Mouse (Mus musculus): ENCODE results near the gene Foxa3.
A peak's percentile ranks its signal among the peaks of the same experiment; 100 is the strongest.
"Not testable (repeated sequence)": the region's sequence is repeated elsewhere in the genome, so short reads cannot be mapped to it uniquely, and the experiment has no call there.

The Foxa3 gene

DNA sequence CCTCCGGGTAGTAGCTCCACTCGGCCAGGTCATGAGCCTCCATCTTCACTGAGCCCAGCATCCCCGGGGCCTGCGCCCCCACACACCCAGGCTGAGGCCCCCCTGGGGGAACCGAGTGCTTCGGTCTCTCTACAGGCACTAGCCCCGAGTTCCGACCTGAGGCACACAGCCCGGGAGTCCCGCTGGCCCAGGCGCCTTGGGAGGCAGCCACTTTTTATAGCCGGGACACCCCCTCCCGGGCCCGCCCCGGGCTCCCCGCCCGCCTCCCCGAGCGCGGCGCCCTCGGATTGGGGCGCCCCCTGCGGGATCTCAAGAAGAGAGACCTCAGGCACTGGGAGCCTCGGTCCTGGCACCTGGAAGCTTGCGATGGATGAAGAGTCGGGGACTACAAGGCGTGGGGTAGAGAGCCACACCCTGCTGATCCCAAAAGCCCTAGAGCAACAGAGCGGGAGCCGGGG, at the start of gene Foxa3:
Gene Foxa3 (minus strand): TSS at position 182 of the 458 bp plus-strand sequence.
- DNase-seq (ENCODE audit: low spot score in 2 of 2), result peak; percentile 44 to 47

DNA sequence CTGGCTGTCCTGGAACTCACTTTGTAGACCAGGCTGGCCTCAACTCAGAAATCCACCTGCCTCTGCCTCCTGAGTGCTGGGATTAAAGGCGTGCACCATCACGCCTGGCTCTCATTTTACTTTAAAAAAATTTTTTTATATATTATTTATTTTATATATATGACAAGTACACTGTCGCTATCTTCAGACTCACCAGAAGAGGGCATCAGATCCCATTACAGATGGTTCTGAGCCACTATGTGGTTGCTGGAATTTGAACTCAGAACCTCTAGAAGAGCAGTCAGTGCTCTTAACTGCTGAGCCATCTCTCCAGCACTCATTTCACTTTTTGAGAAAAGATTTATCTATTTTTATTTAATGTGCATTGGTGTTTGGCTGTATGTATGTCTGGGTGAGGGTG, 47.7 kb upstream of the Foxa3 start:
- not testable (repeated sequence) for DNase-seq (ENCODE audit: low spot score in 2 of 2)

DNA sequence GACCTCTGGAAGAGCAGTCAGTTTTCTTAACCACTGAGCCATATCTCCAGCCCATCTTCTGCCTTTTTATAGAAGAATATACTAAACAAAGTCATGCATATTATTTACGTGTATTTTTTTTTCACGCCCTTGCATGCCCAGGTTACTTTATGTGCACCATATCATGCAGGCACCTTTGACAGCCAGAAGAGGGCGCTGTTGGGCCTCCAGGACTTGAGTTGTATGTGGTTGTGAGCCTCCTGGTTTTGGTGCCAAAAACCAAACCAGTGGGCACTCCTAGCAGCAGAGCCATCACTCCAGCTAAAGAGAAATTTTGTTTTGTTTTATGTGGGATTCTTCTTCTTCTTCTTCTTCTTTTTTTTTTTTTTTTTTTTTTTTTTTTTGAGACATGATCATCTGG, 46.2 kb upstream of the Foxa3 start:
- no peak for DNase-seq (ENCODE audit: low spot score in 2 of 2)

DNA sequence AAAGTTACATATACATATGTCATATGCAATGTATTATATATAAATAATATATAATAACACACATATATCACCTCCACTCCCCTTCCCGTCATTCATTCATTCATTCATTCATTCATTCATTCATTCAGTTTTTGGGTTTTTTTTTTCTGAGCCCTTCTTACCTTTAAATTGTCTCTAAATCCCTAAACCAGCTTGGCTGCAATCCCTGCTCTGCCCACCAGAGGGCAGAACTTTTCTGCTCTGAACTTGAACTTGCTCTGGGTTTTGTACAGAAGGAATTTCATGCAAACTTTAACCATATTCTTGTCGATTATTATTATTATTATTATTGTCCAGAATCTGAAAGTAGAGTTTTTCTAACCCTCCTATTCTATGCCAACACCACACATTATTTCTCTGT, 45.4 kb upstream of the Foxa3 start:
- peak in 1 of 2 experiments; percentile 68 for DNase-seq (ENCODE audit: low spot score in 2 of 2)

DNA sequence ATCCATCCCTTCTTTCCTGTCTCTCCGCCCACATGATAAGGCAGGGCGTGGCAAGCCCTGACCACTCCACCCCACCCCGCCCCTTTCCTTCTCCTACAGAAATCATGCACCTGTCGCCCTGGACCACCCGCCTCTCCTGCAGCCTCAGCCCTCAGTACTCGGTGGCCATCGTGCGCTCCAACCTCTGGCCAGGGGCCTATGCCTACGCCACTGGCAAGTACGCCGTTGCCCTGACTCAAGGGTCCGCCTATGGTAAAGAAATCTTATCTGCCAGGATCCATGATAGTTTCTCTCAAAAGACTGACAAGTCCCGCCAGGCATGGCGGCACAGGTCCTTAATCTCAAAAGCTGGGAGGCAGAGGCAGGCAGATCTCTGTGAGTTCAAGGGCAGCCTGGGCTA, 44.6 kb upstream of the Foxa3 start:
- DNase-seq (ENCODE audit: low spot score in 2 of 2), result no peak

DNA sequence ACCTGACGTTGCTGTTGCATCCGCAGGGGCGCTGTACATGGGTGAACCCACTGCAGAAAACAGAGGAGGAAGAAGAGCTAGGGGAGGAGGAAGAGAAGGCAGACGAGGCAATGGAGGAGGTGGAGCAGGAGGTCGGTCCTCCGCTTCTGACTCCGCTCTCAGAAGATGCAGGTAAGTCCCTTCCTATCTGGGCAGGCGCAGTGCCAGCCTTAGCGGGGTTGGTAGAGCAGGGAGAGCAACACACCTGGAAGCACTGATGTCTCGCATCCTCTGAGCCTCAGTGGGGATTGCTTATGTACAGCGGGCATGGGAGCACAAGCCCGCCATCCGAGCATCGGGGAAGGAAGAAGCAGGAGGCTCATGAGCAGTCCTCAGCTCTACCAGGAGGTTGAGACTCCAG, 43.7 kb upstream of the Foxa3 start:
- DNase-seq (ENCODE audit: low spot score in 2 of 2), result no peak

DNA sequence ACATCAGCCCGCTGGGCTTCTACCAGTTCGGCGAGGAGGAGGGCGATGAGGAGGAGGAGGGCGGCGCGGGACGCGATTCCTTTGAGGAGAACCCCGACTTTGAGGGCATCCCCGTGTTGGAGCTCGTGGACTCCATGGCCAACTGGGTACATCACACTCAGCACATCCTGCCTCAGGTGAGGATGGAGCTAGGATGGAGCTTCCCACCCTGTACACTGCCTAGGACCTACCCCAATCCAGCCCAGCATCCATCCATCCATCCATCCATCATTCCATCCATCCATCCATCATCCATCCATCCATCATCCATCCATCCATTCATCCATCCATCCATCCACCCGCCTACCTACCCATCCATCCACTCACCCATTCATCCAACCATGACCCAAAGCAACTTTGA, 42.6 kb upstream of the Foxa3 start:
- DNase-seq (ENCODE audit: low spot score in 2 of 2), result no peak

DNA sequence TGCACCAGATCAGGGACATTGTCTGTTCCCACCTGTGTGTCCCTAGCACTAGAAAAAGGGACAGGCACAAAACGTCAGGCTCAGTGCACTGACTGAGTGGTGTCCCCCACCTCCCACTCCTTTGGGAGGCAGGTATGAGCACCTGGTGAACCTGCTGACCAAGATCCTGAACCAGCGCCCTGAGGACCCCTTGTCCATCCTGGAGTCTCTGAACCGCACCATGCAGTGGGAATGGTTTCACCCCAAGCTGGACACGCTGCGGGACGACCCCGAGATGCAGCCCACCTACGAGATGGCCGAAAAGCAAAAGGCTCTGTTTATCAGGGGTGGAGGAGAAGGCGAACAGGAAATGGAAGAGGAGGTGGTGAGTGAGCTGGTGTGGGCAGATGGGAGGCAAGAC, 34.1 kb upstream of the Foxa3 start:
- DNase-seq (ENCODE audit: low spot score in 2 of 2), result no peak

DNA sequence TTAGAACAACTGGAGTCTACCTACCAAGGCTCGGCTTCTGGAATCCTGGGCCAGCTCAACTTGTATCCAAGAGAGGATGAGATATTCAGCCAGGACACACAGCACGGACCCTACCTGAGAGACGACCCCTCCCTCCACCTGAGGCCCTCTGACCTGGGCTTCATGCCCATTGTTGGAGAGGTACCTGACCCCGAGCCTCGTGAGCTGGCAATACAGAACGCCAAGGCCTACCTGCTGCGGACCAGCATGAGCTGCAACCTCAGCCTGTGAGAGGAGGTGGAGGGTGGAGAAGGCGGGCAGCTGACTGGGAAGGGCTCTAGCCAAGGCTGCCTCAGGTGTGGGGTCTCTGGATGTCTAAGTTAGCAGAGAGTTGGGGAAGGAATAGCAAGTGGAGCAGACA, 31.8 kb upstream of the Foxa3 start:
- DNase-seq (ENCODE audit: low spot score in 2 of 2), result no peak

DNA sequence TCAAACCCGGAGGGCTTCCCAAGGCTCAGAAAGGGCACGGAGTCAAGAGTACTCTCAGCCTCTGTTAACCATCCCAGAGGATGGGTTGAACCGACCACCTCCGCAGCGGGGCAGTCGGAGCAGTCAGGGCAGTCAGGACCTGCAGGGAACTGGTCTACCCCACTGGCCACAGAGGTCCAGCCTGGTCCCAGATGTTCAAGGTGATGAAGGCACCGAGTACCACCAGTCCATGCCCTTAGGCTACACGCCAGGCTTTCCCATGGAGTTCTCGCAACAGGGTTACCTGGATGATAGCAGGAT, 31.4 kb upstream of the Foxa3 start:
- DNase-seq (ENCODE audit: low spot score in 2 of 2), result no peak

DNA sequence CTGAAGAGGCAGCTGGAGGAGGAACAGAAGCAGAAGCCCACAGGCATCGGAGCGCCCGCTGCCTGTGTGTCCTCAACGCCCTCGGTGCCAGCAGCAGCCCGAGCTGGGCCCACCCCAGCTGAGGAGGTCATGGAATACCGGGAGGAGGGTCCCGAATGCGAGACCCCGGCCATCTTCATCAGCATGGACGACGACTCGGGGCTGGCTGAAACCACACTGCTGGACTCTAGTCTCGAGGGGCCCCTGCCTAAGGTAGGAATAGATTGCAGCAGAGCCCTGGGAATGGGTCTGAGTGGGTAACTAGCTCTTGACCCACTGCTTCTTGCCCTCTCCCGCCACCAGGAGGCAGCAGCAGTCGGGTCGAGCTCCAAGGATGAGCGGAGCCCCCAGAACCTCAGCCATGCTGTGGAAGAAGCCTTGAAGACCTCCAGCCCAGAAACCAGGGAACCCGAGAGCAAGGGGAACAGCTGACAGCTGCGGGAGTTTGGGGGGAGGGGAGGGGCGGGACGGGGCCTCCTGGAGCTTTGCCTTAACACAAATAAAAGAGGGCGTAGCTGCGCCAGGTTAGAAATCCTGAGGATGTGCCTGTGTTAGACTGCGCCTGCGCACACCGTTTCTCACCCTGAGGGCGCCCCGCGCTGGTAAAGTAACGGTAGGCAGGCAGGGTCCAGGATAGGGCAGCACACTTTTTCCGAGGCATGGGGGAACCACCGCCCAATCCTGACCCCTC, 30.9 kb upstream of the Foxa3 start, which contains the start of gene Rsph6a:
Gene Rsph6a (plus strand): TSS at position 644 of the 730 bp plus-strand sequence.
- DNase-seq (ENCODE audit: low spot score in 2 of 2), result no peak

DNA sequence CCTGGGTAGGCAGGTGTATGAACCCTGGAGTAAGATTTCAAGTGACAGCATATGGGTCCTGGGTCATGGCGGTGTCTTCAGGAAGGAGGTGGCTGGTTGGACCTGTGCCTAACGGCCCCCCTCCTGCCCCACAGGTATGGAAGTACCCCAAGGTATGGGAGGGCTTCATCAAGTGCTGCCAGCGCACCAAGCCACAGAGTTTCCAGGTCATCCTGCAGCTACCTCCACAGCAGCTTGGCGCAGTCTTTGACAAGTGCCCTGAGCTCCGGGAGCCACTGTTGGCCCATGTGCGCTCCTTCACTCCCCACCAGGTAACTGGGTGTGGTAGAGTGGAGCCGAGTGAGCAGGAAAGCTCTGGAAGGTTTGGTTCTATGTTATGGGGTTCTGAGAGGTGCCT, 29.8 kb upstream of the Foxa3 start:
- DNase-seq (ENCODE audit: low spot score in 2 of 2), result no peak

DNA sequence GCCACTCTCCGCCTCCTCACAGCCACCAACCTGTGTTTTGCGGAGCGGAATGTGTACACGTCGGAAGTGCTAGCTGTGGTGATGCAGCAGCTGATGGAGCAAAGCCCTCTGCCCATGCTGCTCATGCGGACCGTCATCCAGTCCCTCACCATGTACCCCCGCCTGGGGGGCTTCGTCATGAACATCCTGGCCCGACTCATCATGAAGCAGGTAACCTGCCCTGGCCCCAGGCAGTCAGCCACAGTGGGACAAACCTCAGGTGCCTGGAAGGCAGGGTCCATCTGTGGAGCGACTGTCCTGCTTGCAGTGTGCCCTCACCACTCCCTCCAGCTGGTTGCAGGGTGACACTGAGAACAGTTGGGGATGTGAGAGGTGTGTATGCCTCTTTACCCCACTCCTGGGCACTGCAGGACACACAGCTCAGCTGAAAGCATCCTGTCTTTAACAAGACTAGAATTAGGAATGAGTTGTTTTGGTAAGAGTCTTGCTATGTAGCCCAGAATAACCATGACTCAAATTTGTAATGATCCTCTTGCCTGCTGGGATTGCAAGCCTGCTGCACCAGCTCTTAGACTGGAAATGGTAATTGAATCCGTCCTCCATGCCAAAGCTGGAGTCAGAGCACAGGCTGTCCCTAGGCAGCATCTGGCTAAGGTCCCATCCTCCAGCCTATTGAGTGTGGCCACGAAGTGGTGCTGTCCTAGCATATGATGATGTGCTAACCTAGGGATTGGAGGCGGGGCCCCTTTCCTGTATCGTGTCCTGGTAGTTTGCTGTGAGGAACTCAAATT, 29.2 kb upstream of the Foxa3 start:
- no peak for DNase-seq (ENCODE audit: low spot score in 2 of 2)

DNA sequence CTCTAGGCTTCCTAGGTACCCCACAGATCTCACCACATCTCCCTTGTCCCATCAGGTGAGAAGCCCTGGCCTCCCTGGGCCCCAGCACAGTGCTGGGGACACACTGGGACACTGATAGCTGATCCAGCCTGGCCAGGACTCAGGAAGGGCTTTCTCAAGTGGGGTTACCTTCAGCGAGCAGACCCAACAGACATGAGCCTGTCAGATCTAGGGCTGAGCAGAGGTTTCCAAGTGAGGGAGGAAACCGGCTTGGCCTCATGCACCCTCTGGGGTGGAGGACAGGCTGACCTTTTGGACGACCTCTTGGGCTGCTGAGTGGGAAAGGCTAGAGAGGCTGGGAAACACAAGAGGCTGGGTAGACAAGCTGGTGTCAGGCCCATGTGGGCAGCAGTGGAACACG, 27.8 kb upstream of the Foxa3 start:
- peak in 1 of 2 experiments; percentile 9 for DNase-seq (ENCODE audit: low spot score in 2 of 2)

DNA sequence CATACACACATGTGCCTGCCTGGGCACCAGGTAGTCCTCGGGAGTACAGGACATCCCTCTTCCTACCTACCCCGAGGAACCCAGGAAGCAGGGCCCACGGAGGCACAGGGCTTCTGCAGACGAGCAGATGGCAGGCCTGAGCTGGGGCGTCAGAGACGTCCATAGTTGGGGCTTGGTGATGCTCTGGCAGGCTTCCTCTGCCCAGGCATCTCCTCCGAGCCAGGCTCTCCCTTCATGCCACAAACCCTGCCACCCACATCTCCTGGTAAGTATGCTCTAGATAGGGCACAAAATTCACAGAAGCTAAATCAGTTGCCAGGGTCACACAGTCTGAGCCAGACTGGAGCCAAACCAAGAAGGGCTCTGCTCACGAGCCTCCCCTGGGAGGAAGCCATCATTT, 26.8 kb upstream of the Foxa3 start:
- no peak for DNase-seq (ENCODE audit: low spot score in 2 of 2)

DNA sequence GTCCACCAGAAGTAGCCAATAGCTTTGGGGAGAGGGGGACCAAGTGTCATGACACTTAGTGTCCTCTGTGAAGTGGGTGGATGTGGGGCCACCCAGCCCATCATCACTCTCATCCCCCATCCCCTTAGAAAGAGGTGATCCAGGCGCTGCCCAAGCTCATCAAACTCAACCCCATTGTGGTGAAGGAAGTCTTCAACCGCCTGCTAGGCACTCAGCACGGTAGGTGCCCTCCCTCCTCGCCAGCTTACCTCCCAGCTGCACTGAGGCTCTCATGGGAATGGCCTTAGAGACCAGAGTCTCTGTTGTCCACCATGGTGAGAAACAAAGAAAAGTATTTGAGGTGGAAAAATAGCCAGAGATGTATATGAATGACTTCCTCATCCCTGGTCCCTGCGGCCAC, 25.9 kb upstream of the Foxa3 start:
- DNase-seq (ENCODE audit: low spot score in 2 of 2), result no peak

DNA sequence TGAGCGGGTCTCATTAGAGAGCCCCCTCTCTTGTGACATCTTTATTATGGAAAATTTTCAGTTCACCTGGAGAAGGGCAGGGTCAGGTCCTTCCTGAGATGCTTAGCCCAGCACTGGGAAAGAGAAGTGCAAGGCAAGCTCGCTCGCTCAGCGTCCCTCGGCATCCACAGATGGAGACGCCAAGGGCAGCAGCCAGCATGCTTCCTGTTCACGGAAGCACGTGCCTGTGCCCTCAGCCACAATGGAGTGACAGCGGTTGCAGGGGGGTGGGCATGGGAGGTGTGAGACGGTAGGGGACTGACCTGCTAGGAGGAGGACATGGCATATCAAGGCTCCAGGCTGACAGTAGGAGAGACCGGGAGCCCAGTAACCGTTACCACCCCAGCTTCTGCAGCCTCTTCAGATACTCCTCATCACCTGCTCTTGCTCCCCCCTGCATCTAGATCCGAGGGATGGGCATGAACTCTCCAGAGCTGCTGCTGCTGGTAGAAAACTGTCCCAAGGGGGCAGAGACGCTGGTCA, 24.7 kb upstream of the Foxa3 start:
- no peak for DNase-seq (ENCODE audit: low spot score in 2 of 2)

DNA sequence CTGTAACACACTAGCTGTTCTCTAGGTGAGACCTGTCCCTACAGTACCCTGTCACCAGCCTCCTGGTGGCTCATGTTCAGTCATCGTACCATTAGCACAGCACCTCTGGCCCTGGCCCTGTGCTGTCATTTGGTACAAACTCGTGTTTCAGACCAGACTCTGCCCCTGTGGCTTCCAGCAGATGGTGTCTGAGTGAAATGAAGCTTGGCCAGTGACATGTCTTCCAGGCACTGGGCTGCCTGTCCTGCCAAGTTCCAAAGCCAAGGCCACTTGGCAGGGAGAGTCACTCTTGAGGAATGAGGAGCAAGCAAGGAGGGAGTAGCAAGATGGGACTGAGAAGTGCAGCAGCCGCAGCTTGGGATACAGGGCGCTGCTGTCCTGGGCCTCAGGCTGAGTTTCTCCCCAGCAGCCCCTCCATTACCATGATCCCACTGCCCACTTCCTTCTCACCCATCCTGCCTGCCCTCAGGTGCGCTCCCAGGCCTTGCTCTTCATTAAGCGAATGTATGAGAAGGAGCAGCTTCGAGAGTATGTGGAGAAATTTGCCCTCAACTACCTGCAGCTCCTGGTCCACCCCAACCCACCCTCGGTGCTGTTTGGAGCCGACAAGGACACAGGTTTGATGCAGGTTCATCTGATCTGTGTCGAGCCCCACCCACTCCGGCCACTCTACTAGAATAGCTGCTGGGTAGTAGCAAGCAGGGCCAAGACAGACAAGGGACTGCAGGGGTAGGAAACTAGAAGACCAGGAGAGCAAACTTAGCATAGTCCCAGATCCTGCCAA, 23.1 kb upstream of the Foxa3 start:
- no peak for DNase-seq (ENCODE audit: low spot score in 2 of 2)

DNA sequence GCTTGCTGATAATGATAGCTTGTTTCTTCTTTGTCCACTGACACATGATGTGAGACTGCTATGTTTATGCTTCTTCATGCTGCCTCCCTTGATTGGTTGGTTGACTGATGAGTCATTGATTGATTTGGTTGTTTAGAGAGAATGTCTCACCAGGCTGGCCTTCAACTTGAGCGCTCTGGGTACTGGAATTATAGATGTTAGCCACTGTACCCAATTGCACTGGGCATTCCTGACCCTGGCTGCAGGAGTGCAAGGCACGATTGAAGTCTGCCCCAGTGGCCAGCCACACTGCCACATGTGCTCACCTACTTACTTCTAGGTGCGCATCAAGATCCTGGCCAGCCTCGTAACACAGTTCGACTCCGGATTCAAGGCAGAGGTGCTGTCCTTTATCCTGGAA, 21.3 kb upstream of the Foxa3 start:
- DNase-seq (ENCODE audit: low spot score in 2 of 2), result no peak

DNA sequence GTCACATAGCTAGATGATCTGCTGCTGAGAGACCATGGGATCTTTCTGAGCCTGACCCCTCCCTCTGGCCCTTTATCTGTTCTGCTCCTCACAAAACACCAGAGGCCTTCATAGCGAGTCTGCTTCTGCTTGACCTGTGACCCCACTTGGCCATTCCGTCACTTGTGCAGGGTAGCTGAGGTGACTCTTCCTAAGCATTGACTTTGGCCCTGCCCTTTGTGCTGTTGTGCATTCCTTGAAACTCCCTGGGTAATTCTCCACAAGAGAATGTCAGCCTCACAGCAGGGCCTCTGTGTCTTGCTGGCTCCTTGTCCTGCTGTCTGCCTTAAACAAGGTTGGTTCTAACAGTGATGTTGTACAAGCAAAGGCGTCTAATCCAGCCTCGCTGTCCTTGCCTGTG, 8.3 kb upstream of the Foxa3 start:
- no peak for DNase-seq (ENCODE audit: low spot score in 2 of 2)

DNA sequence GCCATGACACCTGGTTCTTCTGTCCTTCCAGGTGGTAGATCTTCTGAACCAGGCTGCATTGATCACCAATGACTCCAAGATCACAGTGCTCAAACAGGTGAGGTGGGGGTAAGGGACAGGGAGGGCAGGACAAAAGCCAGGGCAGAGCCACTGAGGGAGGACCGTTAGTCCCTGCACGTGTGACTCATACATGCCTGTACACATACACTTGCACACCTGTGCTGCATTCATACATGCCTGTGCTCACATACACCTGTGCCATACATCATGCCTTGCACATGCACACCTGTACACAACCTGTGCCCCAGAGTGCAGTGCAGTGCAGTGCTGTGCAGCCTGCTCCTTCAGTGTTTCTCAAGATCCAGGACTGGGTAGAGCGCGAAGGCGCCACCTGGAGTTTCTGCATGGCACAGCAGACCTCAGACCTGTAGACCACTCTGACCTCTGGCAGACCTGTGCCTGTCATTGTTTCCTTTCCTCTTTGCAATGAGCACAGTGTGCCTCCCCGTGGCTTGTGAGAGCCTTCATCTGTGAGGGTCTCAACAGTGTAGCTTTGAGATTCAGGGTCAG, 5.8 kb upstream of the Foxa3 start:
- peak in 1 of 2 experiments; percentile 34 for DNase-seq (ENCODE audit: low spot score in 2 of 2)

DNA sequence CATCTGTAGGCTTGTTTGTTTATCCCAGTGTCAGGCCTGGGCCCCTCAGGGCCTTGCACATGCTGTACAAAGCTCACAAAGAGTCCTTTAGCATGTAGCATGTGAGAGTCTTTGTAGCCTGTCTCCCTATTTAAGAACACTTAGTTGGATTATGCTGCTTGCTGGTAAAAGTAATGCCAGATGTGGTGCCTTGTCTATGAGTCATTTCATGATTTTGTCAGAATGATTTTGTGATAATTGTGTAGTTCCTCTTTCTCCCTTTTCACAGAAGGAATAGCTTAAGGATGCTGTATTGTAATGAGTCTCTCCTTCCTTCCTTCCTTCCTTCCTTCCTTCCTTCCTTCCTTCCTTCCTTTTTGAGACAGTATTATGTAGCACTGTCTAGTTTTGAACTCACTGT, 4.7 kb upstream of the Foxa3 start:
- no peak for DNase-seq (ENCODE audit: low spot score in 2 of 2)
